Mouse (Mus musculus) liver, adult (tissue): ENCODE measurements around the gene Tmem184a.

Source experiments
- GATA4 ChIP-seq: IDR thresholded peaks from 2 replicates; pipeline ENCODE4 v1.6.1; 2014; ENCODE audit warnings: mild to moderate bottlenecking, low read length; ENCODE audit not compliant: insufficient replicate concordance

Tmem184a gene

GRCm38 (mm10) chr5:139818801-139819200 is 916 bp downstream of the Tmem184a start:
- no peak for TF ChIP-seq GATA4

GRCm38 (mm10) chr5:139818056-139818455 is 1.7 kb downstream of the Tmem184a start:
- no peak for TF ChIP-seq GATA4

- TF ChIP-seq GATA4 = no peak
These were observed 2.4 kb downstream of the Tmem184a start for GRCm38 (mm10) chr5:139817292-139817691.

- no peak for TF ChIP-seq GATA4
These were observed 3.3 kb downstream of the Tmem184a start for GRCm38 (mm10) chr5:139816445-139816844.

- no peak for TF ChIP-seq GATA4
These were observed 3.8 kb downstream of the Tmem184a start for GRCm38 (mm10) chr5:139815964-139816363.

- no peak for TF ChIP-seq GATA4
These were observed 5.7 kb downstream of the Tmem184a start for GRCm38 (mm10) chr5:139813963-139814381.

GRCm38 (mm10) chr5:139813126-139813490 is 6.6 kb downstream of the Tmem184a start:
- TF ChIP-seq GATA4 = no peak

- TF ChIP-seq GATA4 = no peak
These were observed 7.2 kb downstream of the Tmem184a start for GRCm38 (mm10) chr5:139812398-139813125.

- TF ChIP-seq GATA4 = no peak
These were observed 7.9 kb downstream of the Tmem184a start for GRCm38 (mm10) chr5:139811677-139812397.

- no peak for TF ChIP-seq GATA4
These were observed 10.3 kb downstream of the Tmem184a start for GRCm38 (mm10) chr5:139809397-139809796.

GRCm38 (mm10) chr5:139805924-139806323 is 13.8 kb downstream of the Tmem184a start:
- no peak for TF ChIP-seq GATA4

GRCm38 (mm10) chr5:139804573-139805111 is 15.1 kb downstream of the Tmem184a start:
- no peak for TF ChIP-seq GATA4

- TF ChIP-seq GATA4 = peak; percentile 87; the same call in 1 of the 2 replicates
These were observed 15.6 kb downstream of the Tmem184a start for GRCm38 (mm10) chr5:139804107-139804551.

- TF ChIP-seq GATA4 = no peak
These were observed 16.1 kb downstream of the Tmem184a start for GRCm38 (mm10) chr5:139803601-139804102.

GRCm38 (mm10) chr5:139803165-139803564 is 16.6 kb downstream of the Tmem184a start:
- no peak for TF ChIP-seq GATA4

GRCm38 (mm10) chr5:139801880-139802279 is 17.8 kb downstream of the Tmem184a start:
- TF ChIP-seq GATA4 = no peak
